Mouse (Mus musculus): Measurements from ENCODE around the gene Alpl. TPM values are rescaled to one million over a fixed set of nuclear protein-coding genes. Genes with fewer than 3 reads are reported as not detected.

Gene Alpl
- polyA plus RNA-seq, 1 experiment: 158 TPM

DNA sequence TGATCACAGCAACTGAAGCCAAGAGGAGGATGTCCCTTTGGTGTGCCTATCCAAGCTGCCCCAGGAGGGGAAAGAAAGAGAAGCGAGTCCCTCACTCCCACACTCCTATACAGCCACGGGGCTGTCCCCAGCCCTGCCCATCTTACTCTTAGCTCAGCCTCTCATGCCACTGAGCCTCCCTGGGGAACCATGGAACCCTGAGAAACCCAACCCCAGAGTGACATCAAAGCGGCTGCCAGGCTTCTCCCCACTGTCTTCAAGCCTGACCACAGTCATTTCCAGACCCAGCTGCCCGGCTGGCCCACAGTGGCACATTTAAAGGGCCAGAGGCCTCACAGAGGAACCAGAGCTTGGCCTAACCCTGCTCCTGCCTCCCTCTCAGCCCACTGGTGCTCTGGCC is 47.5 kb downstream of the Alpl start:
- no peak for TF ChIP-seq CTCF (IDR thresholded peaks at IDR 0.05; ENCODE audit: low read depth, low read length)
- TF ChIP-seq POLR2A (IDR thresholded peaks at IDR 0.05; ENCODE audit: insufficient read depth, low read length): no peak
- no peak for TF ChIP-seq EP300 (IDR thresholded peaks at IDR 0.05; ENCODE audit: insufficient read depth, low read depth, low read length)
- Histone ChIP-seq H3K4me3 (ENCODE audit: low read depth, low read length) (no peak overlapping the region), H3K27me3 (ENCODE audit: control insufficient read depth, insufficient read depth, low read length, poor library complexity, severe bottlenecking) (no peaks in the 10 kb centered on the region), H3K27ac (ENCODE audit: insufficient read depth, low read length) (no peak overlapping the region), H3K9me3 (replicated peaks; ENCODE audit: control insufficient read depth, insufficient read depth, low read length, poor library complexity, severe bottlenecking) (no peaks in the 10 kb centered on the region), H3K9ac (ENCODE audit: low read depth, poor library complexity, severe bottlenecking) (no peak overlapping the region), H3K4me1 (ENCODE audit: control insufficient read depth, insufficient read depth, low read length) (no peaks in the 10 kb centered on the region), H3K36me3 (ENCODE audit: control insufficient read depth, insufficient read depth, low read length, poor library complexity, severe bottlenecking) (no peaks in the 10 kb centered on the region)

DNA sequence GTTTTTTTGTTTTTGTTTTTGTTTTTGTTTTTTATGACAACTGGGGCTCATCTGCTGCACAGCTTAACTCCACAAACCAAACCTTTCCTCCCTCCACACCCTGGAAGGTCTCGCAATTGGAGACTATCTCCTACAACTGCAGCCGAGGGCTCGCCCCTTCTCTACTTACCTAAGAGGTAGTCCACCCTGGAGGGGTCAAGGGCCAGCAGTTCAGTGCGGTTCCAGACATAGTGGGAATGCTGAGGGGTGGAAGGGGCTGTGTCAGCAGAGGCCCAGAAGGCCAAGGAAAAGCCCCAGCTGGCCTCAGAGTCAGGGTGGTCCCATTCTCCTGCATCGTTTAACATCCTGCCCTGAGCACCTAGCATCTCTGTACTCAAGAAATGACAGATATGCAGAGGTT is 48.6 kb downstream of the Alpl start:
- Histone ChIP-seq H3K4me1 (ENCODE audit: control insufficient read depth, insufficient read depth, low read length) (no peaks in the 10 kb centered on the region), H3K36me3 (ENCODE audit: control insufficient read depth, insufficient read depth, low read length, poor library complexity, severe bottlenecking) (no peaks in the 10 kb centered on the region)

DNA sequence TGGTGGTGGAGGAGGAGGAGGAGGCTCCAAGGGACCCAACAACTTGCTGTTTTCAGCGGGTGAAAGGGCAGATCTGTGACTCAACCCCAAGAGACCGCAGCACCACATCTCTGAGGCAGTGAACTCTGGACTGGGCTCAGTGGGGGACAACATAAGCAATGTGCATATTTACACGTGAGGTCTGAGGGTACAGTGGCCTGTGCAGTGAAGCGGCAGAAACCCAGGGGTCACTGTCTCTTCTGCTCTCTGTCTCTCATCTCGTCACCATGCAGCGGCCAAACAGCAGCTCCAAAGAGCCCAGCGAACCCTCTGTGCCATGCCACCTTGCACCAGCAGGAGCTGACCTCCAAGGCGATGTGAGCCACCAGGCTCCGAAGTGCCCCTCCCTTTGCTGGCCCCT is 49.1 kb downstream of the Alpl start:
- Histone ChIP-seq H3K9me3 (replicated peaks; ENCODE audit: control insufficient read depth, insufficient read depth, low read length, poor library complexity, severe bottlenecking) (no peaks in the 10 kb centered on the region), H3K9ac (ENCODE audit: low read depth, poor library complexity, severe bottlenecking) (no peak overlapping the region), H3K36me3 (ENCODE audit: control insufficient read depth, insufficient read depth, low read length, poor library complexity, severe bottlenecking) (no peaks in the 10 kb centered on the region), H3K4me3 (ENCODE audit: low read depth, low read length) (no peak overlapping the region), H3K4me1 (ENCODE audit: control insufficient read depth, insufficient read depth, low read length) (no peaks in the 10 kb centered on the region), H3K27ac (ENCODE audit: insufficient read depth, low read length) (no peak overlapping the region), H3K27me3 (ENCODE audit: control insufficient read depth, insufficient read depth, low read length, poor library complexity, severe bottlenecking) (no peaks in the 10 kb centered on the region)
- TF ChIP-seq POLR2A (IDR thresholded peaks at IDR 0.05; ENCODE audit: insufficient read depth, low read length): no peak
- no peak for TF ChIP-seq EP300 (IDR thresholded peaks at IDR 0.05; ENCODE audit: insufficient read depth, low read depth, low read length)
- no peak for TF ChIP-seq CTCF (IDR thresholded peaks at IDR 0.05; ENCODE audit: low read depth, low read length)

More for the DNA sequence above, 48.6 kb downstream of the Alpl start:
- H3K4me3 ChIP-seq (ENCODE audit: low read depth, low read length): no peak overlapping the region
- no peak overlapping the region for H3K27ac ChIP-seq (ENCODE audit: insufficient read depth, low read length)
- TF ChIP-seq POLR2A (IDR thresholded peaks at IDR 0.05; ENCODE audit: insufficient read depth, low read length): no peak
- no peak for TF ChIP-seq CTCF (IDR thresholded peaks at IDR 0.05; ENCODE audit: low read depth, low read length)
- no peak for TF ChIP-seq EP300 (IDR thresholded peaks at IDR 0.05; ENCODE audit: insufficient read depth, low read depth, low read length)
- H3K27me3 ChIP-seq (ENCODE audit: control insufficient read depth, insufficient read depth, low read length, poor library complexity, severe bottlenecking): no peaks in the 10 kb centered on the region
- H3K9me3 ChIP-seq (replicated peaks; ENCODE audit: control insufficient read depth, insufficient read depth, low read length, poor library complexity, severe bottlenecking): no peaks in the 10 kb centered on the region
- H3K9ac ChIP-seq (ENCODE audit: low read depth, poor library complexity, severe bottlenecking): no peak overlapping the region

DNA sequence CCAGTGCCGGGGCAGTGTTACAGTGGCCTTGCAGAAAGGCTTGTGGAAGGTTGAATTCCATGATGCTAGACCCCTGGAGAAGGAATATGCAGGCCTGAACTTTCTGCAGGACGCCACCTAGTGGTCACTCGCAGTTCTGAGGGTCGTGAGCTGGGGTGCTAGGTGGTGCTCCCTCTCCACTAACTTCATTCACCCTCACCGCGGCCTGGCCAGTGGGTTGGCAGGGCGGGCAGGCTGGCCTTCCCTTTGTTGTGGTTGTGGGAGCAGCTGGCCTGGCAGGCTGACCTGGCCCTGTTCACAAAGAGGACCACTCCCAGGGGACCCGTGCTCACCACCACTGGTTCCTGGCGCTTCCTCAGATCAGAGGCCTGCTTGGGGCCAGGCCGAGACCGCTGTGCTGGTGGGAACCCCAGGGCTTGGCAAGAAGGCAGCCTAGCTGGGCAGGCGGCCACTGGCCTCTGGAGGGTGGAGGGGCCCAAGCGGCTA is 51.7 kb downstream of the Alpl start:
- Histone ChIP-seq H3K9me3 (replicated peaks; ENCODE audit: control insufficient read depth, insufficient read depth, low read length, poor library complexity, severe bottlenecking) (no peaks in the 10 kb centered on the region), H3K36me3 (ENCODE audit: control insufficient read depth, insufficient read depth, low read length, poor library complexity, severe bottlenecking) (no peaks in the 10 kb centered on the region), H3K9ac (ENCODE audit: low read depth, poor library complexity, severe bottlenecking) (no peak overlapping the region), H3K27ac (ENCODE audit: insufficient read depth, low read length) (no peak overlapping the region), H3K4me3 (ENCODE audit: low read depth, low read length) (no peak overlapping the region), H3K4me1 (ENCODE audit: control insufficient read depth, insufficient read depth, low read length) (peaks cover 3% of the 10 kb centered on the region), H3K27me3 (ENCODE audit: control insufficient read depth, insufficient read depth, low read length, poor library complexity, severe bottlenecking) (no peaks in the 10 kb centered on the region)
- peak; percentile 90 for TF ChIP-seq CTCF (IDR thresholded peaks at IDR 0.05; ENCODE audit: low read depth, low read length)
- TF ChIP-seq EP300 (IDR thresholded peaks at IDR 0.05; ENCODE audit: insufficient read depth, low read depth, low read length): no peak
- no peak for TF ChIP-seq POLR2A (IDR thresholded peaks at IDR 0.05; ENCODE audit: insufficient read depth, low read length)

DNA sequence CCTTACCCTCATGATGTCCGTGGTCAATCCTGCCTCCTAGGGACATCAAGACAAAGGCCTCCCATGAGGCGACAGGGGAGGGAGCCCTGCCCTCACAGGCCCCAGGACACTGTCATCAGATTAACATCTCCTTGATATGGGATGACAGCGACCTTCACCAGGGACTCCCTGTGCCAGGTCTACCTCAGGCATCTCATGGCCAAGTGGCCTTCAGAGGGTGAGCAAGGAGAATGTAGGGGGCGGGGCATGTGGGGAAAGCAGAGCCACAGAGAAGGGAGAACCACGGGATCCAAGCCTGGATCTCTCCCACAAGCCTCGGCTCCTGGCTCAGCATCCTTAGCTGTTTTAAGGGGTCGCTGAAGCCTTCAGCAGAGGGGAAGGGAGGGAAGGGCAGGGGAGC is 52.4 kb downstream of the Alpl start:
- Histone ChIP-seq H3K9ac (ENCODE audit: low read depth, poor library complexity, severe bottlenecking) (no peak overlapping the region), H3K27ac (ENCODE audit: insufficient read depth, low read length) (no peak overlapping the region)
- TF ChIP-seq EP300 (IDR thresholded peaks at IDR 0.05; ENCODE audit: insufficient read depth, low read depth, low read length) (no peak), CTCF (IDR thresholded peaks at IDR 0.05; ENCODE audit: low read depth, low read length) (no peak), POLR2A (IDR thresholded peaks at IDR 0.05; ENCODE audit: insufficient read depth, low read length) (no peak)

DNA sequence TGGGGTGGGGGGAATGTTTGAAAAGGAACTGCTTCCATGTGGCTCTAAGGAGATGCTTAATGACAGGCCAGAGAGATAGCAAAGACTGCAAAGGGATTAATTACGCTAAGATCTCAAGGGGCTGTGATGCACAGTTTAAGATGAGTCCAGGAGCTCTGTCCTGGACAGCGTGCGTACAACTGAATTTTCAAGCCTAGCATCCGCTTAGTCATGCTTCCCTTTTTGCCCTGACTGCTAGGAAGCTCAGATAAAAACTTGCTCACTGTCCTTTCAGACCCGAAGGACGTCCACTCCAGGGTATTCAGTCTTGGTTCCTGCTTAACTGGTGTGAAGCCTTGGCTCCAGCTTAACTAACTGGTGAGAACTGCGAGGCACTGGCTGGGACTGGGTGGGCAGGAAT is 55.8 kb downstream of the Alpl start:
- Histone ChIP-seq H3K9me3 (replicated peaks; ENCODE audit: control insufficient read depth, insufficient read depth, low read length, poor library complexity, severe bottlenecking) (no peaks in the 10 kb centered on the region), H3K27ac (ENCODE audit: insufficient read depth, low read length) (no peak overlapping the region), H3K36me3 (ENCODE audit: control insufficient read depth, insufficient read depth, low read length, poor library complexity, severe bottlenecking) (no peaks in the 10 kb centered on the region), H3K9ac (ENCODE audit: low read depth, poor library complexity, severe bottlenecking) (no peak overlapping the region), H3K4me3 (ENCODE audit: low read depth, low read length) (no peak overlapping the region), H3K4me1 (ENCODE audit: control insufficient read depth, insufficient read depth, low read length) (peaks cover 4% of the 10 kb centered on the region), H3K27me3 (ENCODE audit: control insufficient read depth, insufficient read depth, low read length, poor library complexity, severe bottlenecking) (no peaks in the 10 kb centered on the region)
- TF ChIP-seq EP300 (IDR thresholded peaks at IDR 0.05; ENCODE audit: insufficient read depth, low read depth, low read length) (no peak), POLR2A (IDR thresholded peaks at IDR 0.05; ENCODE audit: insufficient read depth, low read length) (no peak), CTCF (IDR thresholded peaks at IDR 0.05; ENCODE audit: low read depth, low read length) (no peak)

More for the DNA sequence above, 52.4 kb downstream of the Alpl start:
- Histone ChIP-seq H3K36me3 (ENCODE audit: control insufficient read depth, insufficient read depth, low read length, poor library complexity, severe bottlenecking) (no peaks in the 10 kb centered on the region), H3K4me3 (ENCODE audit: low read depth, low read length) (no peak overlapping the region), H3K4me1 (ENCODE audit: control insufficient read depth, insufficient read depth, low read length) (peaks cover 4% of the 10 kb centered on the region), H3K9me3 (replicated peaks; ENCODE audit: control insufficient read depth, insufficient read depth, low read length, poor library complexity, severe bottlenecking) (no peaks in the 10 kb centered on the region), H3K27me3 (ENCODE audit: control insufficient read depth, insufficient read depth, low read length, poor library complexity, severe bottlenecking) (no peaks in the 10 kb centered on the region)

Data from ES-Bruce4 (cell line).